Comparison of ENCODE assay signal across 16 mouse cellular contexts in the genomic region with DNA sequence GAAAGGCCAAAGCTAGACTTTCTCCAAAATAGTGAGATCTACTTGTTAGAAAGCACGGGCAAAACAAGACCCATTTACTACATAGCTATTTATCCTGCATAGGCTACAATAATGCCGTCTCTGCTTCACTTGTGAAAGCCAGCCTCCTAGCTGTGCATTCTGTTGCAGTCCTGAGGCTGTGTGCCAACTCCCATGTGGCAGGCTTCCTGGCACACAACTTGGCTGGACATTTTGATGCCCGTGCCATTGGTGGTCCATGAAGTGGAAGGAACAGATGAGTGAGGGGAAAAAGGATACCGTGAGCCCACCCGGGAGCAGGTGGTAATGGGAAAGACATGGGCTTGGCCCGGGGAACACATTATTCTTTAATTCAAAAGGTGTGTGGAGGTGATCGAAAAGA.
DNase-seq lines count a peak whose midpoint lies in the region; ATAC-seq lines count a peak whose summit lies in the region.
"Had no signal": no experiment of that assay in that cellular context is flagged by ENCODE, and none has a peak within 500 bp of the region (broad histone marks: within the 10 kb centered on the region; RNA-seq: fewer than 3 reads in every experiment).

No protein-coding gene starts in this region.

- no peaks in the 10 kb centered on the region for H3K27me3 ChIP-seq in hindbrain, embryonic 12.5 days
- H3K27me3 ChIP-seq in hindbrain, embryonic 10.5 days (ENCODE audit: insufficient read depth, poor library complexity, severe bottlenecking): 0 out of 2 replicates have a peak, but pooled peaks cover 6% of the 10 kb centered on the region
- no peaks in the 10 kb centered on the region; the same call in 1 of the 2 replicates for H3K27me3 ChIP-seq in forebrain, embryonic 16.5 days (replicated peaks; ENCODE audit: control insufficient read depth, insufficient read depth, low read length)
- no peaks in the 10 kb centered on the region for H3K27me3 ChIP-seq in neural tube, embryonic 15.5 days (replicated peaks)
- H3K27me3 ChIP-seq: heart, embryonic 15.5 days; liver, embryonic 15.5 days; stomach, embryonic 15.5 days had no signal

- no peaks in the 10 kb centered on the region for H3K9me3 ChIP-seq in hindbrain, embryonic 12.5 days (replicated peaks)
- H3K9me3 ChIP-seq in hindbrain, embryonic 10.5 days: no peaks in the 10 kb centered on the region
- H3K9me3 ChIP-seq in forebrain, embryonic 16.5 days (ENCODE audit: control insufficient read depth, low read length): no peaks in the 10 kb centered on the region
- H3K9me3 ChIP-seq in neural tube, embryonic 15.5 days (replicated peaks): no peaks in the 10 kb centered on the region
- H3K9me3 ChIP-seq: heart, embryonic 15.5 days; liver, embryonic 15.5 days; stomach, embryonic 15.5 days had no signal

- H3K4me3 ChIP-seq in hindbrain, embryonic 12.5 days: no peak overlapping the region
- no peak overlapping the region for H3K4me3 ChIP-seq in hindbrain, embryonic 10.5 days
- no peak overlapping the region for H3K4me3 ChIP-seq in forebrain, embryonic 16.5 days (replicated peaks; ENCODE audit: low read length)
- no peak overlapping the region for H3K4me3 ChIP-seq in neural tube, embryonic 15.5 days (replicated peaks)
- H3K4me3 ChIP-seq: erythroblast, embryonic 14.5 days; heart, embryonic 15.5 days; liver, embryonic 15.5 days; stomach, embryonic 15.5 days had no signal

- 73% methylated on average over 7 of the region's 7 CpGs for WGBS in hindbrain, embryonic 12.5 days
- WGBS in hindbrain, embryonic 10.5 days: 84% methylated on average over 7 of the region's 7 CpGs
- WGBS in forebrain, embryonic 16.5 days: 30% methylated on average over 7 of the region's 7 CpGs
- WGBS in neural tube, embryonic 15.5 days: 48% methylated on average over 7 of the region's 7 CpGs

- H3K9ac ChIP-seq in hindbrain, embryonic 12.5 days: no peak overlapping the region
- no peak overlapping the region for H3K9ac ChIP-seq in forebrain, embryonic 16.5 days (replicated peaks; ENCODE audit: low read depth, low read length)
- H3K9ac ChIP-seq in neural tube, embryonic 15.5 days (replicated peaks): no peak overlapping the region
- H3K9ac ChIP-seq: heart, embryonic 15.5 days; liver, embryonic 15.5 days; stomach, embryonic 15.5 days had no signal

- no peaks in the 10 kb centered on the region for H3K36me3 ChIP-seq in hindbrain, embryonic 12.5 days
- H3K36me3 ChIP-seq in hindbrain, embryonic 10.5 days: no peaks in the 10 kb centered on the region
- no peaks in the 10 kb centered on the region for H3K36me3 ChIP-seq in forebrain, embryonic 16.5 days (ENCODE audit: control insufficient read depth, insufficient read depth)
- no peaks in the 10 kb centered on the region for H3K36me3 ChIP-seq in neural tube, embryonic 15.5 days
- H3K36me3 ChIP-seq: heart, embryonic 15.5 days; liver, embryonic 15.5 days; stomach, embryonic 15.5 days had no signal

- H3K4me1 ChIP-seq in hindbrain, embryonic 12.5 days: no peaks in the 10 kb centered on the region
- H3K4me1 ChIP-seq in hindbrain, embryonic 10.5 days (replicated peaks): no peaks in the 10 kb centered on the region
- peaks cover 10% of the 10 kb centered on the region for H3K4me1 ChIP-seq in forebrain, embryonic 16.5 days (replicated peaks; ENCODE audit: control insufficient read depth, insufficient read depth, low read length)
- H3K4me1 ChIP-seq in neural tube, embryonic 15.5 days: peaks cover 3% of the 10 kb centered on the region; the same call in 1 of the 2 replicates
- H3K4me1 ChIP-seq: heart, embryonic 15.5 days; liver, embryonic 15.5 days; stomach, embryonic 15.5 days had no signal

- H3K4me2 ChIP-seq in hindbrain, embryonic 12.5 days (replicated peaks): no peak overlapping the region
- peak overlapping the region; percentile 24; the same call in 1 of the 2 replicates for H3K4me2 ChIP-seq in forebrain, embryonic 16.5 days (ENCODE audit: low read length)
- no peak overlapping the region for H3K4me2 ChIP-seq in neural tube, embryonic 15.5 days
- H3K4me2 ChIP-seq: heart, embryonic 15.5 days; liver, embryonic 15.5 days; stomach, embryonic 15.5 days had no signal

- peak; percentile 53 for ATAC-seq in hindbrain, embryonic 12.5 days (ENCODE audit: low FRiP score)
- ATAC-seq in forebrain, embryonic 16.5 days: peak; percentile 88
- ATAC-seq in neural tube, embryonic 15.5 days (ENCODE audit: low FRiP score): peak; percentile 82
- ATAC-seq: intestine, embryonic 16.5 days had no signal

- DNase-seq in hindbrain, embryonic 10.5 days (ENCODE audit: low spot score): no peak
- peak; percentile 51 for DNase-seq in right cerebral cortex, postnatal 4 days
- no peak for DNase-seq in right cerebral cortex, postnatal 36 days (ENCODE audit: low spot score in 2 of 2)
- no peak for DNase-seq in adrenal gland, postnatal 14 days
- no peak for DNase-seq in embryo, embryonic 9.5 days (ENCODE audit: extremely low spot score)
- DNase-seq: gastrocnemius, postnatal 10 days; kidney, postnatal 36 days had no signal

- no peak overlapping the region for H3K27ac ChIP-seq in hindbrain, embryonic 12.5 days
- H3K27ac ChIP-seq in hindbrain, embryonic 10.5 days: no peak overlapping the region
- peak overlapping the region; percentile 37; the same call in 1 of the 2 replicates for H3K27ac ChIP-seq in forebrain, embryonic 16.5 days (ENCODE audit: low read length)
- H3K27ac ChIP-seq in neural tube, embryonic 15.5 days (replicated peaks): peak overlapping the region; percentile 56
- H3K27ac ChIP-seq: heart, embryonic 15.5 days; liver, embryonic 15.5 days; macrophage; stomach, embryonic 15.5 days had no signal

Comparison
In these comparisons a context has a peak if more than half of its experiments do, and no peak if none do; other contexts are left out.
1. H3K27ac ChIP-seq: peak in forebrain, embryonic 16.5 days (single experiment) and neural tube, embryonic 15.5 days (single experiment); none in hindbrain, embryonic 12.5 days (single experiment) and hindbrain, embryonic 10.5 days (single experiment).
2. Peak in every context shown above with its lines, with median percentiles within 50 percentile points of each other: ATAC-seq.